Mouse (Mus musculus) midbrain, embryonic 16.5 days (tissue): ENCODE measurements around the gene Tmem127. TPM values are rescaled to one million over a fixed set of nuclear protein-coding genes. Genes with fewer than 3 reads are reported as not detected.
"Not testable (repeated sequence)": the region's sequence is repeated elsewhere in the genome, so short reads cannot be mapped to it uniquely, and the experiment has no call there.

Experiments
- ATAC-seq: fragments of 200-750 bp; cut with Nextera tagmentation; 2 replicates; pipeline ENCODE4 v1.8.0; 2017; ENCODE audit warnings: moderate TSS enrichment
- H3K27ac ChIP-seq: fragments of 300-500 bp; sonication (generic); 2 replicates; pipeline ENCODE4 v1.5.1; 2014; ENCODE audit warnings: mild to moderate bottlenecking, low read length, mixed read lengths
- H3K27me3 ChIP-seq: fragments of 300-500 bp; sonication (generic); 2 replicates; pipeline ENCODE4 v1.6.1; 2014; ENCODE audit warnings: low read depth, low read length, mixed read lengths; ENCODE audit not compliant: control insufficient read depth, insufficient read depth
- H3K36me3 ChIP-seq: fragments of 300-500 bp; sonication (generic); 2 replicates; pipeline ENCODE4 v1.6.1; 2014; ENCODE audit warnings: mild to moderate bottlenecking, low read length, moderate library complexity, mixed read lengths; ENCODE audit not compliant: control insufficient read depth, insufficient read depth
- H3K4me1 ChIP-seq: fragments of 300-500 bp; sonication (generic); 2 replicates; pipeline ENCODE4 v1.6.1; 2014; ENCODE audit warnings: mild to moderate bottlenecking, low read length, mixed read lengths; ENCODE audit not compliant: control insufficient read depth, insufficient read depth
- H3K4me2 ChIP-seq: fragments of 300-500 bp; sonication (generic); 2 replicates; pipeline ENCODE4 v1.6.1; 2014; ENCODE audit warnings: mild to moderate bottlenecking, low read length, mixed read lengths
- H3K4me3 ChIP-seq: fragments of 300-500 bp; sonication (generic); 2 replicates; pipeline ENCODE4 v1.5.1; 2014; ENCODE audit warnings: low read depth, mild to moderate bottlenecking, low read length, moderate library complexity, mixed read lengths
- H3K9ac ChIP-seq: fragments of 300-500 bp; sonication (generic); 2 replicates; pipeline ENCODE4 v1.6.1; 2014; ENCODE audit warnings: low read depth, low read length, mixed read lengths
- H3K9me3 ChIP-seq: fragments of 300-500 bp; sonication (generic); replicated peaks from 2 replicates; pipeline ENCODE4 v1.6.1; 2014; ENCODE audit warnings: mild to moderate bottlenecking, low read length, mixed read lengths; ENCODE audit not compliant: control insufficient read depth, poor library complexity, severe bottlenecking
- WGBS: fragments of 180-500 bp; shearing (Covaris S2); extraction: QIAGEN DNeasy Blood & Tissue Kit; methylation state at CpG from one replicate; pipeline ENCODE4 v1.1.7; 2014; 5-methylcytosine and 5-hydroxymethylcytosine counted together
- polyA plus RNA-seq: library from polyadenylated mRNA; unstranded; fragments of >200 nt; fragmentation: Nextera tagmentation; extraction: Ambion mirVana; gene quantifications from 2 replicates; pipeline ENCODE4 v1.2.1, GENCODE M21; 2015

Gene Tmem127
- polyA plus RNA-seq: 52.7 and 54.8 TPM in 2 replicates

DNA sequence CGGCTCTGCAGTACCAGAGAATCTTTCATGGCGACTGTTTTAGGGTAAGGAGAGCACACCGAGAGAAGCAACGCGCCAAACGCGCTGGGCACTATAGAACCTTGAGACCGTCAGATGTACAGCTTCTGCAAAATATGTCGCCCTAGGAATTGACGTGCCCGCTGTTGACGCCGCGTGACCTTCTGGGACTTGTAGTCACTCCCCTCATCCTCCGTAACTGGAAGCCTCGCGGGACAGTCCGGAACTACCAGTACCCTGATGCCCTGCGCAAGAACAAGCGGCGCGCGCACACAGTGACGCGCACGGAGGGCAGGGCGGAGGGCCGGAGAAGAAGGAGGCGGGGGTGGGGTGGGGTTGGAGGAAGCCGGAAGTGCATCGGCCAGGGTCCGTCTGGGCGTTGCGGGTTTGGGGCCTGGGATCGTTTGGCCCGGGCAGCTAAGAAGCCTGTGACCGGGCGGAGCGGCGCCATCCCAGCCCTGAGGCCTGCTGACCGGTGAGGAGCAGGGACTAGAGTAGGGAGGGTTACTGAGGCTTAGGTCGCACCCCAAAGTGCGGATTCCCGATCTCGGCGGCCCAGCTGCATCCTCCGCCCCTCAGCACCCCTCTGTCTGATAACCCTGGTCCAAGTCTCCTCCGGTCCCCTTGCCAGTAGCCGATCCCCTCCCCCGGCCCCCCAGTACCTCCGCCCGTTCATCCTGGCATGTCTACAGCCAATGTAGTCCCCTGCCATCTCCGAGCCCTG lies at the start of gene Tmem127, which contains the start of gene Ciao1:
Gene Tmem127 (plus strand): TSS at position 317 of the 742 bp plus-strand sequence.
Gene Ciao1 (minus strand): TSS at position 225 of the 742 bp plus-strand sequence.
- H3K27me3 ChIP-seq: no peaks in the 10 kb centered on the region
- H3K4me2 ChIP-seq: peak within 1 kb of the TSS; percentile 88
- peaks cover 4% of the 10 kb centered on the region for H3K36me3 ChIP-seq
- under 1% methylated on average over 53 of the region's 53 CpGs for WGBS
- H3K4me3 ChIP-seq: peak within 1 kb of the TSS; percentile 97
- H3K27ac ChIP-seq: peak within 1 kb of the TSS; percentile 85
- peak within 1 kb of the TSS; percentile 94 for H3K9ac ChIP-seq
- H3K9me3 ChIP-seq: no peaks in the 10 kb centered on the region
- H3K4me1 ChIP-seq: peaks cover 30% of the 10 kb centered on the region
- ATAC-seq: peak; percentile 98

DNA sequence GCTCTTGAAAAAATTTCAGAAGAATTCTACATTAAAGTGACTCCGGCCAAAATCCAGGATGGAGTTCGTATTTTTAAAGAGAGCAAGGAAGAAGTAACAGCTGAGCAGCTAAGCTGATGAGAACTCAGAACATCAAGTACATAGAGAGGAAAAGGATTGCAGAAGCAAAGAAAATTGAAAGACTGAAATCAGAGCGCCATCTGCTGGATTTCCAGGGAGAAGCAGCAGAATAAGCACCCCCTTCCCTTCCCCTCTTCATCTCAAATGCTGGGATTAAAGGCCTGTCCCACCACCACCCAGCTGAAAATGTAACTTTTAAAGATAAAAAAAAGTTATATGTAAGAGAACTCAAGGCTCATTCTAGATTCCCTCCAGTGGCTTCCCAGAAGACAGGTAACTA lies 42.8 kb upstream of the Tmem127 start:
- H3K9me3 ChIP-seq: no peaks in the 10 kb centered on the region
- 33% methylated on average over 3 of the region's 3 CpGs for WGBS
- ATAC-seq: no peak

DNA sequence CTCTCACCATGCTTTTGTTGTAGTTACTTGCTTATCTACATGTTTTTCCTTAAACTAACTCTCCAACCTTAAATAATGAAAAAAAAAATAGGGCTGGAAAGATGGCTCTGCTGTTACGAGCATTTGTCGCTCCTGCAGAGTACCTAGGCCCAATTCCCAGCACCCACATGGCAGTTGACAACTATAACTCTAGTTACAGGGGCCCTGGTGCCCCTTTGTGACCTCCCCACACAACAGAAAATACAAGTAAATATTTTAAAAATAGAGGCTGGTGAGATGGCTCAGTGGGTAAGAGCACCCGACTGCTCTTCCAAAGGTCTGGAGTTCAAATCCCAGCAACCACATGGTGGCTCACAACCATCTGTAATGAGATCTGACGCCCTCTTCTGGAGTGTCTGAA lies 41.8 kb upstream of the Tmem127 start:
- H3K9ac ChIP-seq, H3K4me2 ChIP-seq, H3K9me3 ChIP-seq, H3K36me3 ChIP-seq, H3K4me3 ChIP-seq, H3K27ac ChIP-seq, ATAC-seq, H3K27me3 ChIP-seq: not testable (repeated sequence)
- H3K4me1 ChIP-seq: peaks cover 14% of the 10 kb centered on the region
- WGBS: 87% methylated on average over 4 of the region's 4 CpGs

More for the DNA sequence above, 42.8 kb upstream of the Tmem127 start:
- H3K27ac ChIP-seq: no peak overlapping the region
- H3K9ac ChIP-seq: no peak overlapping the region
- no peaks in the 10 kb centered on the region for H3K27me3 ChIP-seq
- H3K4me2 ChIP-seq: no peak overlapping the region
- peaks cover 12% of the 10 kb centered on the region for H3K4me1 ChIP-seq
- 0 out of 2 replicates have a peak, but pooled peaks cover 3% of the 10 kb centered on the region for H3K36me3 ChIP-seq
- no peak overlapping the region for H3K4me3 ChIP-seq

DNA sequence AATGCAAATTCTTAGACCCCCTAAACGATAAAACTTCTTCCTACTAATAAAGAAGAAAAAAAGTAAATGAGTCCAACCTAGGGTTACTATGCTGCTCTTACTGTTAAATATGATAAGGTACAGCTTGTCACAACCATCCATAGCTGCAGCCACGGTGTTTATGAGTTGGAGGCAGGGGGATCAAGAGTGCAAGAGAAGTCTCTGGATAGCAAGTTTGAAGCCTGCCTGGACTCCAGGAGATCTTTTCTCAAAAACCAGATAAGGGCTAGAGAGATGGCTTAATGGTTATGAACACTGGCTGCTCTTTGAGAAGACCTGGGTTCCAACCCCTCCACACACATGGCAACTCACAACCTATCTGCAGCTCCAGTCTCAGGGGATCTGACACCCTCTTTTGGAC lies 40.8 kb upstream of the Tmem127 start:
- H3K9me3 ChIP-seq: no peaks in the 10 kb centered on the region
- H3K27me3 ChIP-seq: no peaks in the 10 kb centered on the region
- peaks cover 14% of the 10 kb centered on the region for H3K4me1 ChIP-seq
- peaks cover 8% of the 10 kb centered on the region; the same call in 1 of the 2 replicates for H3K36me3 ChIP-seq
- H3K4me3 ChIP-seq: no peak overlapping the region
- no peak overlapping the region for H3K4me2 ChIP-seq
- ATAC-seq: no peak
- H3K27ac ChIP-seq: no peak overlapping the region
- WGBS: 94% methylated on average over 2 of the region's 2 CpGs
- H3K9ac ChIP-seq: no peak overlapping the region

DNA sequence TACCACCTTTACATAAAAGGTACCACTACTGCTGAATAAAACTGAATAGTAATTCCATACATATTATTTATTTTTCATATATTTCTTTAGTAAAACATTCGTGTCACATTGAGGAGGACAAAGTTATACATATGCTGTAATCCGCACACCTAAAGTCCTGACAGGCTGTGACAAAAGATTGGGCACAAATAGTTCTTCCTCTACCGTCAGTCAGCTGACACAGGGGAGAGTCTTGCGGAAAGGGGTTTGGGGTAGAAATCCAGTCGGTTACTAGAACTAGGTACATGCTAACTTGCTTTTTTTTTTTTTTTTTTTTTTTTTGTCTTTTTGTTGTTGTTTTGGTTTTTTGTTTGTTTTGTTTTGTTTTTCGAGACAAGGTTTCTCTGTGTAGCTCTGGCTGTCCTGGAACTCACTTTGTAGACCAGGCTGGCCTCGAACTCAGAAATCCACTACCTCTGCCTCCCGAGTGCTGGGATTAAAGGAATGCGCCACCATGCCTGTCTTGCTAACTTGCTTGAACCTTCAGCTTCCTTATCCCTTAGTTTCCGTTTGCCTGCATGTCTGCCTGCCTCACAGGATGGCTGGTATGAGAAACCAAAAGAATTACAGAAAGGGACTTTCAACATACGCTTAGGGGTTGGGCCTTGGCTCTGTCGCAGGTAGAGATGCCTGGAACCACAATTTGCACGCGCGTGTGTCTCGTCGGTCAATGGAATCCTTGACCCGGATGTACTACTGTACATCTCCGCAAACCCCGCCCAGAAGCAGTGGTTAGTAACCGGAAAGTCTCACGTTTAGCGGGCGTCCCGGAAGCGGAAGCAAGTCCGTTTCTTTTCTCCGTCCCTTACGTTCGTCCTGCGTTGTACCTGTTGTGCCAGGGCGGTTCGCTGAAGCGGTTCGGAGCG lies 39.9 kb upstream of the Tmem127 start, which contains the start of the genes 1810024B03Rik and Snrnp200:
Gene 1810024B03Rik (minus strand): TSS at position 734 of the 905 bp plus-strand sequence.
Gene Snrnp200 (plus strand): TSS at position 840 of the 905 bp plus-strand sequence.
- Histone ChIP-seq H3K4me3 (peak within 1 kb of the TSS; percentile 58), H3K4me2 (peak within 1 kb of the TSS; percentile 89), H3K9ac (peak within 1 kb of the TSS; percentile 67), H3K27me3 (no peaks in the 10 kb centered on the region), H3K9me3 (no peaks in the 10 kb centered on the region), H3K36me3 (peaks cover 12% of the 10 kb centered on the region), H3K27ac (peak within 1 kb of the TSS; percentile 72), H3K4me1 (peaks cover 14% of the 10 kb centered on the region)
- 11% methylated on average over 36 of the region's 36 CpGs for WGBS
- peak; percentile 99 for ATAC-seq

DNA sequence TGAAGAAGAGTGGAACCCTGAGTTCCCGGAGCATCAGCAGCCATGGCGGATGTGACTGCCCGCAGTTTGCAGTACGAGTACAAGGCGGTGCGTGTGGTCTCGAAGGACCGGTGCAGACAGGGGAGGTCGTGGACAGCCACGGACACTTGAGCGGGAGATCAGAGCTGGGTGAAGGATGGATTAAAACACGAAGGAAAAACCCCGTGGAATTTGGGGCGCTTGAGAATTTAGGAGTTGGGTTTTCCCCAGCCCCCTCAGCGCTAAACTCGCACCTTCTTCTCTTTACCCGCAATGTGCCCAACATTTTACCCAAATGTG lies 39.3 kb upstream of the Tmem127 start:
- peaks cover 12% of the 10 kb centered on the region for H3K36me3 ChIP-seq
- peaks cover 14% of the 10 kb centered on the region for H3K4me1 ChIP-seq
- WGBS: under 1% methylated on average over 17 of the region's 17 CpGs
- peak overlapping the region; percentile 67 for H3K9ac ChIP-seq
- H3K27me3 ChIP-seq: no peaks in the 10 kb centered on the region
- H3K27ac ChIP-seq: peak overlapping the region; percentile 72
- H3K9me3 ChIP-seq: no peaks in the 10 kb centered on the region
- peak overlapping the region; percentile 58 for H3K4me3 ChIP-seq
- peak overlapping the region; percentile 89 for H3K4me2 ChIP-seq
- peak; percentile 69 for ATAC-seq

DNA sequence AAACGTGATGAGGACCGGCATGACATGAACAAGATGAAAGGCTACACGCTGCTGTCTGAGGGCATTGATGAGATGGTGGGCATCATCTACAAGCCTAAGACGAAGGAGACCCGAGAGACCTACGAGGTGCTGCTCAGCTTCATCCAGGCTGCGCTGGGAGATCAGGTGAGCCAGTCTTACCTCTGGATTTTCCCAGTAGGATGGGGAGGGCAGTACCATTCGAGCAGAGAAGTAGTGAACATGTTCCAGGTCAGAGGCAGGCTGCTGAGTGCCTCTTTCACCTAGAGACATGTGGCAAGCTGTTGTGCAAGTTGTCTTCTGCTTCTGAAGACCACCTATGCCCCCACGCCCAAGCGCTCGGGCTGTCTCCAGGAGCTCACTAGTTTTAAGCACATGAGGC lies 37.0 kb upstream of the Tmem127 start:
- H3K27ac ChIP-seq: no peak overlapping the region
- H3K36me3 ChIP-seq: peaks cover 21% of the 10 kb centered on the region
- peaks cover 14% of the 10 kb centered on the region for H3K4me1 ChIP-seq
- ATAC-seq: no peak
- no peaks in the 10 kb centered on the region for H3K9me3 ChIP-seq
- H3K9ac ChIP-seq: no peak overlapping the region
- H3K4me3 ChIP-seq: no peak overlapping the region
- H3K27me3 ChIP-seq: no peaks in the 10 kb centered on the region
- H3K4me2 ChIP-seq: no peak overlapping the region
- 96% methylated on average over 11 of the region's 11 CpGs for WGBS

DNA sequence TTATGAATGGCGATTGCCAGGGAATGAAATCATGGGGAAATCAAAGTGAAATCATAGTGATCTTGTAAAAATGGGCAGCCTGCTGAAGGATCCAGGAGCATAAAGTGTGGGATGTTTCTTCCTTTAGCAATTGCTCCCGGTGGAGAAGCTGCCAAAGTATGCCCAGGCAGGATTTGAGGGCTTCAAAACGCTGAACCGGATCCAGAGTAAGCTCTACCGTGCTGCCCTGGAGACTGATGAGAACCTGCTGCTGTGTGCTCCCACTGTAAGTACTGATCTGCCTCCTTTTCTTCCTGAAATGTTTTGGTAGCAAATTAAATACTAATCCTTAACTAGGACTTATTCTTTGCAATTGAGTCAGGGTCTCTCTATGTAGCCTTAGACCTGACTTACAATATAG lies 30.0 kb upstream of the Tmem127 start:
- Histone ChIP-seq H3K4me2 (no peak overlapping the region), H3K4me1 (no peaks in the 10 kb centered on the region), H3K9ac (no peak overlapping the region), H3K27me3 (no peaks in the 10 kb centered on the region), H3K36me3 (peaks cover 56% of the 10 kb centered on the region), H3K9me3 (no peaks in the 10 kb centered on the region), H3K27ac (no peak overlapping the region), H3K4me3 (no peak overlapping the region)
- WGBS: 97% methylated on average over 5 of the region's 5 CpGs
- ATAC-seq: no peak
